Mouse (Mus musculus) urinary bladder, adult 2 months (tissue): ENCODE measurements around the gene Trim56. TPM values are rescaled to one million over a fixed set of nuclear protein-coding genes. Genes with fewer than 3 reads are reported as not detected.

Experiments used
- DNase-seq: peaks from one replicate; pipeline ENCODE4 v3.0.0; 2022; ENCODE audit warnings: low spot score
- polyA plus RNA-seq: library from polyadenylated mRNA; depleted of rRNA; stranded (reverse); fragments of >200 nt; gene quantifications from 2 replicates; pipeline ENCODE4 v1.2.3, GENCODE M21; 2012; rRNA removed

Trim56 gene
- polyA plus RNA-seq, 1 experiment: 5.7 TPM

GRCm38 (mm10) chr5:137075726-137076125 lies 40.3 kb downstream of the Trim56 start:
- DNase-seq: no peak

- DNase-seq: no peak
Observed at GRCm38 (mm10) chr5:137074191-137074651, 41.8 kb downstream of the Trim56 start.

- DNase-seq: no peak
Observed at GRCm38 (mm10) chr5:137073141-137073540, 42.9 kb downstream of the Trim56 start.

DNA sequence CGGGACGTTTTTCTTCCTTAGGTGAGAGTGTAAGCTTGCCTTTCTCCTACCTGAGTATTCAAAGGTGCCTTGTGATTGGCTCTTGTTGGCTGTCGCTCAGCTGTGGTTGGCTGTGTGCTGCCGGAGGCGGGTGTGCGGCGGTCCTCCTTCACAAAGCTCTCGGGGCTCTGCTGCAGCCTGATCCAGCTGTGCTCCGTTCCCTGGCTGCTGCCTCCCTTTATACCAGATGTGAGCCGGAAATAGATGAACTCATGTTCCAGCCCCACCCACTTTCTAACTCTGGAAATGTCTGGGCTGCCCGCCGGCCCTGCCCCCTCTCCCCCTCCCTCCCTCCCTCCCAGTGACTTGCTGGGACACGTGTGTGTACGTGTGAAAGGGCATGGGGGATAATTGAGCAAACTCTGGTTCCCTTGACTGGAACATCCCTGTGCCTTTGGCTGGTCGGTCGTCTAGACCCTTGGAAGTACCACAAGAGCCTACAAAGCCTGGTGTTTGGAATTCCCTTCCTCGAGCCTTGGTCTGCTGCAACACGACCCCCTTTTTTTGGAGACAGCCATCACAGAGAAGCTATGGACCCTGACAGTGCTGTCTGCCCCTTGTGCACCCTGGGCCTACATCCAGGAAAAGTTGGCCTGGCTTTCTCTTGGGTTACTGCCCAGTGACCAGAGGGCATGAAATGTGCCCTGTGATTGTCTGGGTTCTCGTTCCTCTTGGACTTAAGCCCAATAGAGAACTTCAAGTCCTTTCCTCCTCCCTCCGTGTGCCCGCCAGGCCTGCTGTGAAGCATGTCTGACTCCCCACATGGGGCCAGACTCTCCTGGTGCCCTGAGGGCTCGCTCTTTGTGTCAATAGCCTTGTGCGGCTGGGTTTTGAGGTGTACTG lies 43.7 kb downstream of the Trim56 start, which contains the start of gene Serpine1:
Serpine1 (minus strand) TSS at position 190 of the 882 bp plus-strand sequence.
- peak; percentile 65 for DNase-seq

GRCm38 (mm10) chr5:137070881-137071605 lies 45.0 kb downstream of the Trim56 start:
- DNase-seq: no peak

DNA sequence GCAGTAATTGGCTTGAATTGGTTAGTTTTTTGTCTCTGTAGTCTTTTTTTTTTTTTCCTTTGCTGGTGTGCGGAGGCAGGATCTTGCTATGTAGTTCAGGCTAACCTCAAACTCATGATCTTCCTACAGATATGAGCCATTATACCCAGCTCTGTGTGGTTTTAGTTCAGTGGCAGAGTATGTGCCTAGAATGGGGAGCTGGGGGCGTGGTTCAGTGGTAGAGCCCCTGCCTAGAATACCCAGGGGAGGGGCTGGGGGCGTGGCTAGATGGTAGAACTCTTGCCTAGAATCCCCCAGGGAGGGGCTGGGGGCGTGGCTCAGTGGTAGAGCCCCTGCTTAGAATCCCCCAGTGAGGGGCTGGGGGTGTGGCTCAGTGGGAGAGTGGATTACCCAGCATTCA lies 47.3 kb downstream of the Trim56 start:
- no peak for DNase-seq

DNA sequence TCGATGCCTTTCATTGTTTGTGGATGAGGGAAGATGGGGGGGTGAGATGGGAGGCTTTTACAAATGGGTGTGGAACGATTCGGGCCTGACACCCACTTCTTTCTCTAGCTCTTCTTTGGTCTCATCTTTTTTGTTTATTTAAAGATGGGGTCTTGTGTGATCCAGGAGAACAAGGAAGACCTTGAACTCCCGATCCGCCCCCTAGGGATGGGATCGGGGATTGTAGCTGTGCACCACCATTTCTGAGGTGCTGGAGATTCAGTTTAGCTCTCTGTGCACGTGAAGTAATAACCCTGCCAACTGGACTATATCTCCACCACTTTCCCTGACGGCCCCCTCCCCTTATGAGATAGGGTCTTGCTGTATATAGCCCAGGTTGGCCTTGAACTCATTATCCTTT lies 50.1 kb downstream of the Trim56 start:
- no peak for DNase-seq

- DNase-seq: no peak
Observed at GRCm38 (mm10) chr5:137065454-137065853, 50.6 kb downstream of the Trim56 start.

- no peak for DNase-seq
Observed at GRCm38 (mm10) chr5:137062601-137063000, 53.4 kb downstream of the Trim56 start.

- no peak for DNase-seq
Observed at GRCm38 (mm10) chr5:137061809-137062481, 54.1 kb downstream of the Trim56 start.

Other genes with a start within 250 kb of the Trim56 start
- gene Col26a1, start 233.0 kb downstream of the Trim56 start, polyA plus RNA-seq: 0.15 and 0.48 TPM in 2 replicates
- gene Ift22, start 208.1 kb downstream of the Trim56 start, polyA plus RNA-seq: 22.5 and 22.6 TPM in 2 replicates
- 190 and 203 TPM in 2 replicates for gene Fis1, start 162.9 kb downstream of the Trim56 start, polyA plus RNA-seq
- gene Cldn15, start 149.6 kb downstream of the Trim56 start, polyA plus RNA-seq: 6.5 and 10.6 TPM in 2 replicates
- gene Plod3, start 129.2 kb downstream of the Trim56 start, polyA plus RNA-seq: 45.8 and 50.9 TPM in 2 replicates
- gene Znhit1, start 128.2 kb downstream of the Trim56 start, polyA plus RNA-seq: 62.3 and 66.6 TPM in 2 replicates
- 0.08 and 0.15 TPM in 2 replicates for gene Vgf, start 89.8 kb downstream of the Trim56 start, polyA plus RNA-seq
- gene Ap1s1, start 70.1 kb downstream of the Trim56 start, polyA plus RNA-seq: 96.2 and 118 TPM in 2 replicates
- gene Serpine1, start 43.9 kb downstream of the Trim56 start, polyA plus RNA-seq: 6.2 and 8.3 TPM in 2 replicates
- not detected in 2 replicates for gene Muc3, start 33.1 kb upstream of the Trim56 start, polyA plus RNA-seq
- 1.3 and 1.4 TPM in 2 replicates for gene Muc3a, start 96.2 kb upstream of the Trim56 start, polyA plus RNA-seq
- gene Ache, start 171.3 kb upstream of the Trim56 start, polyA plus RNA-seq: 0.87 and 1.1 TPM in 2 replicates
- 8.2 and 9.0 TPM in 2 replicates for gene Ufsp1, start 178.4 kb upstream of the Trim56 start, polyA plus RNA-seq
- gene Srrt, start 191.5 kb upstream of the Trim56 start, polyA plus RNA-seq: 163 and 168 TPM in 2 replicates
- gene Trip6, start 198.2 kb upstream of the Trim56 start, polyA plus RNA-seq: 54.5 and 62.8 TPM in 2 replicates
- gene Slc12a9, start 217.4 kb upstream of the Trim56 start, polyA plus RNA-seq: 16.6 and 17.1 TPM in 2 replicates
- gene Ephb4, start 233.9 kb upstream of the Trim56 start, polyA plus RNA-seq: 24.2 and 31.4 TPM in 2 replicates